Mouse (Mus musculus): ENCODE measurements at regions not wholly inside any gene's neighbourhood (a gene's known extent, or its start where the extent isn't known, plus 50 kb on each side); places are given as distances from the start of the nearest gene placed in this dataset.
A peak's percentile ranks its signal among the peaks of the same experiment; 100 is the strongest.

DNA sequence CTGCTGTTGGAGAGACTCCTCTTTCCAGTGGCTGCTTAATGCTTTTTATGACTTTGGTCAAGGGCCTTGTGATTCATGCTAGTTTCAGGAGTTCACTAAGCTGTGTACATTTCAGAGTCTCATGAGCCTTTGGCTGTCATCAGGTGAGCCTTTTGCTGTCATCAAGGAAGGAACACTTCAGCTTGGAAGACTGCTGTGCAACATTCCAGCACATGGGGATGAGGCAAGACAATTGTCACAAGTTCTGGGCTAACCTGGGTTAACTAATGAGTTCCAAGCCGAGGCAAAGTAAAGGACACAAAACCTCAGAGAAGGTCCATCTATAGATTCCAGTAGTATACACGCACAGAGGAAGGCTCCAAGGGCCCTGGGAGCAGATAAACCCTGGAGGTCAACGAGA, 124.8 kb upstream of the Eef2kmt start:
- DNase-seq (ENCODE audit: low read depth, low spot score): no peak

- DNase-seq (ENCODE audit: low read depth, low spot score): no peak
Observed at GRCm38 (mm10) chr16:5377001-5377400, 121.2 kb upstream of the Eef2kmt start.

DNA sequence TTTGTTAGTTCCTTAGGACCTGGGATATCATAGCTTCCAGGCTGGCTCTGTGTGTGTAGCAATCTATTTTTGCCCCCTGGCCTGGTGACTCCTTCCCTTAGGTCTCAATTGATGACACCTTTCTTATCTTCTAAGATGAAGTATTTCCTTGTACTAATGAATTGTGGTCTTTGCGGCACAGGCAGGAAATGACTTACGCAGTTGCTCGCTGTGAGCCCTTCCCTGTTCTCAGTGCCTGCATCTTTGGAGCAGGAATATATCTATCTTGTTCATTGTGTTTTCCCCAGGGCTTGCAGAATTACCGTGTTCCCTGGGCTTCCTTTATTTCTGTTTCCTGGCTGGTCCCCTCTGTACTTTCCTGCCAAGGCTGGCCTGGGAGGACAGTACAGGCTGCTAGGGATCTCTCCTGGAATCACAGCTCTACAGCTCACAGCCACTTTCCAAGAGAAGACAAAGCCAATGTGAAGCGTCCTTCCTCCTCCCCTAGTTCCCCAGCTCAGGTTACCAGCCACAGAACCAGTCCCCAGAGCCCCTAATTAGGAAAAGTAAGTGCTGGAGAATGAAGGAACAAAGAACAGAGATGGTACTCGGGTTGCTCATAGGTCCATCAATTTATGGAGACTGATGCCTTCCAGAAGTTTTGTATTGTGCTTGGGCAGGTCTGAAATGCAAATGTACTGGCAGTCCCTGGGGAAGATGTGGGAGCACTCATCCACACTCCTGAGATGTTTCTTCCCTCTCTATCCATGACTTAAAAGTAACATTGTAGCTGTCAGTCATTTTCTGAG, 119.2 kb upstream of the Eef2kmt start:
- DNase-seq (ENCODE audit: low read depth, low spot score): no peak

DNA sequence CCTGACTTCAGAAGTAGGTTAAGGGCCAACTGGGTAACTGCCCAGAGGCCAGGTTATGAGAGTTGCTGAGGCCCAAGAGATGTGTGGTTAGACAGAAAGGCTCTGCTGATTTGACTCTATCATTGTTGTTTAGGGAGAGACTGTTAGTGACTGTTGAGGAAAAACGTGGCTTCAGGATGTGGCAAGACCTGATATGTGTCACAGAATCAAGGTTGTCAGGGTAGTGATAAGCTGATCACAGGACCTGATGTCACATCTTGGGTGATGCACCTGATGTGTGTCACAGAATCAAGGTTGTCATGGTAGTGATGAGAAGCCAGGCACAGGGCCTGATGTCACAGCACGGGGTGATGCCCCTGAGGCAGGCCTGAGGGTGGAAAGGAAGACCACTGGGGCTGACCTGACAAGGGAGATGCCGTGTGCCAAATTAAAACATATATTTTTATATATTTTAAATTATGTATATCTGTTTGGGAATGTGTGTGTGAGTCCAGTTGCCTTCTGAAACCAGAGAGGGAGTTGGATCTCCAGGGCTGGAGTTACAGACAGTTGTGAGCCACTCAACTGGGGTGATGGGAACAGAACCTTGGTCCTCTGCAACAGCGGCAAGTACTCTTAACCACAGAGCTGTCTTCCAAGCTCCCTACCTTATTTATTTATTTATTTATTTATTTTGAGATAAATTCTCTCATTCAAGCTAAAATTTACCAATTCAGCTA, 115.6 kb upstream of the Eef2kmt start:
- no peak for DNase-seq (ENCODE audit: low read depth, low spot score)

- peak; percentile 15 for DNase-seq (ENCODE audit: low read depth, low spot score)
Observed at GRCm38 (mm10) chr16:5370496-5370895, 114.7 kb upstream of the Eef2kmt start.

DNA sequence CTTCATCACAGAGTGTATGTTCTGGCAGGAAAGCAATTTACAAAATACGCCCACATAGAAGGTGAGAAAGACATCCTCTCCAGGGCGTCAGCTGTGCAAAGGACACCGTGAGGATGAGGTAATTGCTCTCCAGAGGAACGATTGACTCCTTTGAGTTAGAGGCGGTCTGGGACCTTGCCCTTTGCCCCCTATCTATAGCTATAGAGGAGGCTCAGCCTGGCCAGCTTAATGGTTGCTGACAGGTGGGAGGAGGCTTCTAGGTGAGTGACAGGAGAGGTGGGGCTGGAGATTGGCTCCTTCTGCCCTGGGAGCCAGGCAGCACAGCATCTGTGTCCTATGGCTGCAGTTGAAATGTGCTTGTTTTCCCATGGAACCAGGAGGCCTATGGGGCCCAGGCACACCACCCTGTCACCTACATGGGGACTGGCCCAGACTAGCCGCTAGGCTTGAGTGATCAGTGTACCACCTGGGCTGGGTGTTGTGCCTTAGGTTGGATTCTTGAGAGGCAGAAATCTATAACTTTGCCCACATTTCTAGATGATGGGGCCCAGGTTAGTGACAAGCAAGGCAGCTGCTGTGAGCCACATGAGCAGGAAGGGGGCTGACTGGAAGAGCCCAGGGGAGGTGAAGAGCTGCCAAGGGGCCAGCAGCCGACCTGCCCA, 113.2 kb upstream of the Eef2kmt start:
- no peak for DNase-seq (ENCODE audit: low read depth, low spot score)

DNA sequence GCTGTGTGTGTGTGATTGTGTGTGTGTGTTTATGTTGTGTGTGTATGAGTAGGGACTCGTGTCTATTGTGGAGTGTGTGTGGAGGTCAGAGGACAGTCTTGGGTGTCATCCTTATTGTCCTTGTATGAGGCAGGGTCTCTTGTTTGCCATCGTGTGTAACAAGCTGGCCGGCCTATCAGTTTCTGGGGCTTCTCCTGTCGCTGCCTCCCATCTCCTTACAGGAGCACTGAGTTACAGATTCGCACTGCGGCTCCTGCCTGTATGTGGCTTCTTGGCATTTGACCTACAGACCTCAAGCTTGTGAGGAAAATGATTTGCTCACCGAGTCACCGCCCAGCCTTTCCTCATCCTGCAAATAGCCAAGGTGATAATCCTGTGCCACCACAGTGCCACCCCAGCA, 112.6 kb upstream of the Eef2kmt start:
- DNase-seq (ENCODE audit: low read depth, low spot score): no peak

DNA sequence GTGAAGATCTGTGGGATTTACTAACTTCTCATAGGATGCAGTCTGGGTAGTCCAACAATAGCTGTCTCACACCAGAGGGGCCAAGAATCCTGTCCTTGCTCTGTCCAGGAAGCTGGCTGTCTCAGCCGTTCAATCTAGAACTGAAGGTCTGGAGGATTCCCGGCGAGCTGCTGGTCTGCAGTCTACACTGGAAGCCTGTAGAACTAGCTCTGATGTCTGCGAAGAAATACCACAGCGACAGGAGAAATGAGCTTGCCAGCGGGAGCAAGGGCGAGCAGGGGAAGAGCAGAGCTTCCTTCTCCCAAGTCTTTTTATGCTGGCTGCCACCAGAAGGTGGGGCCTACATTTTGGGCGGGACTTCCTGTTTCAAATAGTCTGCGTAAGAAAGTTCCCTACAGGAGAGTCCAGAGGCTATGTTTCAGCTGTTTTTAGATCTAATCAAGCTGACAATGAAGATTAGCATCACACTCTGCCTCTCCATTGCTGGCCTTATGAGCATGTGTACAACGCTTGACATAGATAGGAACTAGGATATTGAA, 111.9 kb upstream of the Eef2kmt start:
- no peak for DNase-seq (ENCODE audit: low read depth, low spot score)

DNA sequence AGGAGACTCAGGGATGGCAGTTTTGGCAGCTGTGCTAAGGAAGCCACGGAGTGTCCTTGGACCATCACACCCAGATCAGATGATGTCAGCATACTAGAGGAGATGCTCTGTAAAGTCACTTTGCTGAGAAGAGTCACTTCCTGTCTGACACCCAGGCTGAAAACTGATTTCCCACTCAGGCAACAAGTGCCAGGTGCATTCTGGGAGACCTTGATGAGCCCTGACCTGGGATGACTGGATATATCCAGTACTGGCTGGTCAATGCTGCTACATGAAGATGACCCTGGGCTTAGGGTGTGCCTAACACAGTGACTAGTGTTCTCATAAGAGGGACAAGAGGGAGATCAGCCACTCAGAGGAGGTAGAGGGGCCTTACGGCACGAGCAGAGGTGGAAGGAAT, 110.2 kb upstream of the Eef2kmt start:
- no peak for DNase-seq (ENCODE audit: low read depth, low spot score)

DNA sequence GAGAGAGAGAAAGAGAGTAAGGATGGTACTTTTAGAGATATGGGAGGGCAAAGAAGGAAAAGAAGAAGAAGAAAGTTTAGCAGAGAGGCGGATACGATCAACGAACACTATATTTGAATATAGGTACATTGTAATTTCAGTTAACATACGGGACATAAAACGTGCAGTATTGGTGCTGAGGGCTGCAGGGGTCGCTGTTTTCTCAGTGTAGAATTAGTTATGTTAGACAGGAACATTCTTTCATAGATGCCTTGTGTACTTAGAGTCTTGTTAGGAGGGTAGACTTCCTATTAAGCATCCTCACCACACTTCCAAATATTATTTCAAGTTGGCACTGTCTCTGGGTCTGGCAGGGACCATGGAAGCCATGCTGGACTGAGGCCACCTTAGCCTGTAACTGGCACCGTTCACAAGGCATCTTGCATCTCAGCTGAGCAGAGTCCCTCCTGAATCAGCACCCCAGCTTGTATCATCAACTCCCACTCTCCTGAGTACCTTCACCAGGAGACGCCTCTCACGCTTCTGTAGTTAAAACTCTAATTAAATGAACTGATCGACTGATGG, 107.3 kb upstream of the Eef2kmt start:
- peak; percentile 25 for DNase-seq (ENCODE audit: low read depth, low spot score)

DNA sequence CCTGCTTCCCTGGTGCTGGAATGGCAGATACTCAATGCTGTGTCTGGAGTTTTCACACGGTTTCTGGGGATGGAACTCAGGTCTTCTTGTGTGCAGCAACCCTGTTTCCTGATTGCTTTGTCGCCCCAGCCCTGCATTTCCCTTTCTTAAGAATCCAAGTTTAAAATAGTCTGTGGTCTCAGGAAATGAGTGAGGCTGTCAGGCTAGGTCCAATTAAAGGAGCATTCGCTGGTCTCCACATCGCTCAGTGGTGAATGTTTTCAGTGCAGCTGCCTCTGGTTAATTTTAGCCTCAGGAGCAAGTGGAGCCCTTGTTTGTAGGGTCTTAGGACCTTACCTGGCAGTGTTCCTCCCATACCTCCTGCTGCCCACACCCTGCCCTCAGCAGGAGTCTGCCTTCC, 103.4 kb upstream of the Eef2kmt start:
- DNase-seq (ENCODE audit: low read depth, low spot score): no peak

DNA sequence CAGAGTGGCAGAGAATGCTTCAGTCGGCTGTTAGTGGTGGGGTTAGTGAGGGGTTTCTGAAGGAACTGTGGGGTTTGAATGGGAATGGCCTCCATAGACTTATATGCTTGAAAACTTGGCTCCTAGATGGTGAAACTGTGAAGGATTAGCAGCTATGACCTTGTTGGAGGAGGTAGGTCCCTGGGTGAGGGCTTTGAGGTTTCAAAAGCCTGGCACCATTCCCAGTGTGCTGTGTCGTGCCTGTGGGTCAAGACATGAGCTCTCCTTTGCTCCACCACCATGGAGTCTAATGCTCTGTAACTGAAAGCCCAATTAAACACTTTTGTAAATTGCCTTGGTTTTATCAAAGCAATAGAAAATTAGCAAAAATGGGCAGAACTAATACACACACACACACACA, 98.1 kb upstream of the Eef2kmt start:
- no peak for DNase-seq (ENCODE audit: low read depth, low spot score)

DNA sequence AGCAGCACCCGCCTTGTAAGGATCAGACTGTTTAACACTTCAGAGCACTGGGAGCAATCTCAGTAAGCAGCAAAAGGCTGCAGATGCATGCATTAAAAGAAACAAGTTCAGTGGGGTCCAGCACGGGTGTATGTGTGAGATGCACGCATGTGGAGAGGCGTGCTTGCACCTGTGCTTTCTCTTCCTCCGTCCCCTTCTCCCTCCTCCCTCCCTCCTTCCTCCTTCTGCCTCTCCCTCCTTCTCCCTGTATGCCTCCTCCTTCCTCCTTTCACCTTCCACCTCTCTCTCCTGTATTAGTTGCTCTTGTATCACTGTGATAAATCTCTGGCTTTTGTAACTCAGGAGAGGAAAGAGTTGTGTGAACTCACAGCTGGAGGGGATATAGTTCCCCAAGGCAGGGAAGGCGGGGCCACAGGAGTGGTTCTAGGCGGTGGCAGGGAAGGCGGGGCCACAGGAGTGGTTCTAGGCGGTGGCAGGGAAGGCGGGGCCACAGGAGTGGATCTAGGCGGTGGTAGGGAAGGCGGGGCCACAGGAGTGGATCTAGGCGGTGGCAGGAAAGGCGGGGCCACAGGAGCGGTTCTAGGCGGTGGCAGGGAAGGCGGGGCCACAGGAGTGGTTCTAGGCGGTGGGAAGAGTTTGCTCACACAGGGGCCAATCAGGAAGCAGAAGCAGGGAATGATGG, 96.2 kb upstream of the Eef2kmt start:
- peak; percentile 88 for DNase-seq (ENCODE audit: low read depth, low spot score)

DNA sequence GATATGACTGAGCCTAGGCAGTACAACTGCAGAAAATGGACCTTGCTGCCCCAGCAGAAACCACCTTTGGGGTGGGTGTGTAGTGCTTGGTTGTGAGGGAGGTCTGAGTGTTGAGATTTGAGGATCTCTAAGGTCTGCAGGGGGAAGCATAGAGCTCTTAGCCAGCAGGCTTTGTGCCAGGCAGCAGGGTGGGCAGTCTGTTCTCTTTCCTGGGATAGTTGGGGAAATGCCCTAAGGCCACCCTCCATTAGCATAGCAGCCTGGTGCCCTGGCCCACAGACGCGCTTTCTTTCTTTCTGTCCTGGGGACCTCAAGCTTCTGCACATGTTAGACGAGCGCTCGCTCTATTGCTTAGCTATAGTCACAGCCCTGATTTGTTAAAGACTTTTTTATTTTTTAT, 91.4 kb upstream of the Eef2kmt start:
- no peak for DNase-seq (ENCODE audit: low read depth, low spot score)

DNA sequence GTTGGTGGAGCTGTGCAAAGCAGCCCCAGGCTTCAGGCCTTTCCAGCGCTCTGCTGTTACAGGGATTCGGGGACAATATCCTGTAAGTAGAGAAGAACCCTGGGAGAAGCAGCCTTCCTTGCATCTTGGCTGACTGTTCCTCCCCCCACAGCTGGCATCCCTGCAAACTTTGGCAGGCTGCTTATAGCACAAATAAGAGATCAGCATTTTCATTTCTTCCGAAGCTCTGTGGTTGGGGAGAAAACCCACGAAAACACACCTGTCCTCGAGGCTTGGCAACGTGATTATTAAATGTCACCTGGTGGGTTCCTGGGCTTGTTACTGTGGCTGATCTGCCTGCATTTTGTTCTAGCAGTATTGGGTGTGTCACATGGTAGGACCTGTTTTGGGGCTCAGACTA, 86.5 kb upstream of the Eef2kmt start:
- DNase-seq (ENCODE audit: low read depth, low spot score): no peak

GRCm38 (mm10) chr16:5316271-5316670, 60.5 kb upstream of the Eef2kmt start:
- no peak for DNase-seq (ENCODE audit: low read depth, low spot score)

DNA sequence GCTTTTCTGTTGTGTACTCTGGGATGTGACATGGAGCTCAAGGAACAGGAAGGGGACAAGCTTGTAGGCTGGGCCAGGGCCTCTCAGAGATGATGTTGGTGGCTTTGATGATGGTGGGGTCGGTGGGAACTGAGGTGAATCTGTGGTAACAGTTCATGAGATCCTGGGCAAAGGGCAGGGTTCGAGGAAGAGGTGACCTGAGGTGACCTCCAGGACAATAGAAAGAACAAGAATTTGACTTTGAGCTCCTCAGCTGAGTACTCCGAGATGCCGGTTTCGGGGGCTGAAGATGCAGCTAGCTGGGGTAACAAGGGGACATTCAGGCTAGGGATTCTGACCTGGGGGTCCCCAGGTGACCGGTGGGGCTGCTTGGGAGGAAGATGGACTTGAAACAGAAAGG, 57.5 kb upstream of the Eef2kmt start:
- DNase-seq (ENCODE audit: low read depth, low spot score): no peak

GRCm38 (mm10) chr16:5311456-5311855, 55.7 kb upstream of the Eef2kmt start:
- DNase-seq (ENCODE audit: low read depth, low spot score): no peak

DNA sequence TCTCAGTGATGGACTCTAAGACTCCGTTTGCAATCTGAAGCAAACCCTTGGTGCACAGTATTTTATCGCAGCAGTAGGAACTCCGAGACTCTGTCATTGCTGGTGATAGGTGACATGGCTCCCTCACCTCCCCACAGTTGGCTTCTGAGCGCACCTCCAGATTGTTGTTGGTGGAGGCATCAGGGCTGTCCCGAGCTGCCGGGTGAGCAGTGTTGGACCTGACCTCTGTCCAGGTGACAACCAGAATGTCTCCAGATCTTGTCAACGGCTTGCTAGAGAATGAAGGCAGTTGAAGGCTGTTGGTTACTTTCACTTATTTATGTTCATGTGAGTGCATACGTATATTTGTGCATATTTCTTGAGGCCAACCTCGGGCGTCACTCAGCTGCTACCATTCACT, 55.0 kb upstream of the Eef2kmt start:
- DNase-seq (ENCODE audit: low read depth, low spot score): no peak

DNA sequence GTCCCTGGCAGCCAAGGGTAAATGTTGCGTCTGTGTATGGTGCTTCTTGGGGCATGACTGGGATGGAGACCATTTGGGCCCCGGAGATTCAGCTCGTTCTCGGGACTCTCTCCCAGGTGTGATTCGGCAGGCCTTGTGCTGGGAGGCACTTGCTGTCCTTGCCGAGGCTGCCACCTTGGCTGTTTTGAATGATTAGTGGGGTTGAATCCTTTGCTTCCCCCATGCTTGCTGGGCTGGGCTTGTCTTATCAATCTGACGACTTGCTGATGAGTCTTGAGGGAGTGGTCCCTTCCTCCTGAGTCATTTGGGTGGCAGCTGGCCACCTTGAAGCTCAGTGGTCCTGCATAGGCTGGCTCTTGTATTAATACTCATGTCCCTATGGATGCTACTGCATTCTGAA, 52.0 kb upstream of the Eef2kmt start:
- no peak for DNase-seq (ENCODE audit: low read depth, low spot score)

DNA sequence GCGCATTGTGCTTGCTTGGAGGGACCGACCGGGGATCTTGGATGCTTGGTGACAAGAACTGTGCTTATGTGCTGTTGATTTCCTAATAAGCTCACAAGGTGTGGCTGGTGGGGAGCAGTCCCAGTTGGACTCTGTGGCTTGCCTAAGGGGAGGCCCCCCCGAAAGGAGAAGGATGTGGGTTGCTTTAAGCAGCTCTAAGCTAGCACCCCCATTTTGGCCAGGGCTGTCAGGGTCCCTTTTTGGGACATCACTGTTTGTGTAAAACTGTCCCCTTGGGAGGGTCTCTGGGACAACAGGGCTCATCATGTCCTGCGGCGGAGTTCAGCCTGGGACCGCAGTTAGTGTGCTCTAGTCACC, 51.4 kb upstream of the Eef2kmt start:
- no peak for DNase-seq (ENCODE audit: low read depth, low spot score)

Data from A20 (cell line).